Mouse (Mus musculus) small intestine, adult 2 months (tissue): Measurements from ENCODE around the gene Gm3278. TPM values are rescaled to one million over a fixed set of nuclear protein-coding genes. Genes with fewer than 3 reads are reported as not detected.
"Not testable (repeated sequence)": the region's sequence is repeated elsewhere in the genome, so short reads cannot be mapped to it uniquely, and the experiment has no call there.

Experiments
- H3K27ac ChIP-seq: fragments of 200-500 bp; 2 replicates; pipeline ENCODE4 v1.5.1; 2012; ENCODE audit warnings: low read depth, low read length, control low read depth, inconsistent platforms; ENCODE audit not compliant: insufficient read depth
- H3K27me3 ChIP-seq: fragments of 200-500 bp; 2 replicates; pipeline ENCODE4 v1.6.1; 2012; ENCODE audit warnings: mild to moderate bottlenecking, moderate library complexity, low read length, inconsistent platforms; ENCODE audit not compliant: control insufficient read depth, insufficient read depth
- H3K36me3 ChIP-seq: fragments of 200-500 bp; 2 replicates; pipeline ENCODE4 v1.6.1; 2012; ENCODE audit warnings: mild to moderate bottlenecking, low read length, control low read depth, inconsistent platforms; ENCODE audit not compliant: control insufficient read depth, insufficient read depth
- H3K4me1 ChIP-seq: fragments of 200-500 bp; 2 replicates; pipeline ENCODE4 v1.6.1; 2012; ENCODE audit warnings: low read length, inconsistent platforms, mixed read lengths; ENCODE audit not compliant: control insufficient read depth, insufficient read depth, insufficient read length
- H3K4me3 ChIP-seq: fragments of 200-500 bp; 2 replicates; pipeline ENCODE4 v1.5.1; 2012; ENCODE audit warnings: low read depth, mild to moderate bottlenecking, control low read depth, inconsistent platforms, low read length, moderate library complexity
- WGBS: fragments of 180-500 bp; shearing (Covaris S2); methylation state at CpG from one replicate; pipeline ENCODE4 v1.1.7; 2018; 5-methylcytosine and 5-hydroxymethylcytosine counted together
- polyA plus RNA-seq: library from polyadenylated mRNA; depleted of rRNA; stranded (reverse); fragments of >200 nt; gene quantifications from 2 replicates; pipeline ENCODE4 v1.2.3, GENCODE M21; 2012; rRNA removed

Gm3278 gene
- not detected in 2 replicates for polyA plus RNA-seq

GRCm38 (mm10) chr14:4892116-4892515 is at the start of gene Gm3278:
TSS of gene Gm3278 (plus strand) at chr14:4892416.
- H3K27ac ChIP-seq, H3K4me1 ChIP-seq, H3K36me3 ChIP-seq, H3K4me3 ChIP-seq, H3K27me3 ChIP-seq: not testable (repeated sequence)
- WGBS = 89% methylated on average over 1 of the region's 3 CpGs

GRCm38 (mm10) chr14:4855299-4855980 is 36.8 kb upstream of the Gm3278 start, which contains the start of gene Gm3264:
TSS of gene Gm3264 (plus strand) at chr14:4855576.
- not testable (repeated sequence) for H3K27ac ChIP-seq, H3K27me3 ChIP-seq, H3K36me3 ChIP-seq, H3K4me1 ChIP-seq
- 4% methylated on average over 32 of the region's 59 CpGs for WGBS
- peak within 1 kb of the TSS; percentile 38 for H3K4me3 ChIP-seq

Other genes with a start within 250 kb of the Gm3278 start
- not detected in 2 replicates for gene Gm3239, start 228.2 kb upstream of the Gm3278 start, polyA plus RNA-seq
- gene Gm7876, start 183.2 kb upstream of the Gm3278 start, polyA plus RNA-seq = not detected in 2 replicates
- gene Gm3252, start 165.6 kb upstream of the Gm3278 start, polyA plus RNA-seq = not detected in 2 replicates
- gene Gm9602, start 116.1 kb upstream of the Gm3278 start, polyA plus RNA-seq = not detected in 2 replicates
- not detected in 2 replicates for gene Gm3269, start 54.3 kb upstream of the Gm3278 start, polyA plus RNA-seq
- not detected in 2 replicates for gene Gm3264, start 36.8 kb upstream of the Gm3278 start, polyA plus RNA-seq
- not detected in 2 replicates for gene Gm8297, start 91.5 kb downstream of the Gm3278 start, polyA plus RNA-seq
- gene Gm3298, start 123.5 kb downstream of the Gm3278 start, polyA plus RNA-seq = not detected in 2 replicates
- not detected in 2 replicates for gene 4930555G01Rik, start 158.2 kb downstream of the Gm3278 start, polyA plus RNA-seq
- not detected in 2 replicates for gene Gm8281, start 178.6 kb downstream of the Gm3278 start, polyA plus RNA-seq
- not detected in 2 replicates for gene Gm8279, start 239.1 kb downstream of the Gm3278 start, polyA plus RNA-seq